Mouse (Mus musculus): ENCODE results near the gene Ptpn9.

DNA sequence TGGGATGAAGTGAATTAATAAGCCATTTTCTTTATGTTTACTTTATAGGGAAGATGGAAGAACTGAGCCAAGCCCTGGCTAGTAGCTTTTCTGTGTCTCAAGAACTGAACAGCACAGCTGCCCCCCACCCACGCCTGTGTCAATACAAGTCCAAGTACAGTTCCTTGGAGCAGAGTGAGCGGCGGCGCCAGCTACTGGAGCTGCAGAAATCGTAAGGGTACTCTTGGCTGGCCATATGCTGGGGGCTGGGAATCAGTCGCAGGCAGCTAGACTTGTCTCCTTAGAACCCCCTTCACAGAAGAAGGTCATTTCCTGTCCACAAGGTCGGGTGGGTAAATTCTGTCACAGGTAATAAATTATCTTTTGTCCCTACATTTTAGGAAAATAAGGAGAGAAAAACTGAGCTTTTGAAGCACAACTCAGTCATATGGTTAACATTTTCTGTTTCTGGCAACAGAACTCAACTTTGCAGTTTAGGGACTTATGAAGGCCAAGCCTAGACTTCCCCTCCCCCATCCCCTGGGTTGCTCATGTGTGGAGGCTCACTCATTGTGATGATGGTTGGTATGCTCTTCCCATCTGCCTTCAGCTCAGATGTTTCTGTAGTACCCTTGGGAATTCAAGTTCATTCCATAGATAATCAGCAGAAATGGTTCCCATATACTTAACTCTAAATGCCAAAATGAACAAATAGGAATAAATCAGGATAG, 37.6 kb upstream of the Ptpn9 start:
- TF ChIP-seq POLR2A (IDR thresholded peaks at IDR 0.05; ENCODE audit: extremely low read depth, insufficient read depth, low read length), result no peak
- TF ChIP-seq CTCF (IDR thresholded peaks at IDR 0.05; ENCODE audit: low read depth, low read length), result no peak

All from liver, adult 2 months (tissue).